Mouse (Mus musculus) embryo, embryonic 10 days (tissue): Measurements from ENCODE around the gene Foxk1.

Source experiments
- DNase-seq: peaks from one replicate; pipeline ENCODE4 v3.0.0-alpha.2; 2015; ENCODE audit warnings: low spot score

The Foxk1 gene

GRCm38 (mm10) chr5:142387716-142388115 lies 13.6 kb upstream of the Foxk1 start:
- DNase-seq: peak; percentile 72

GRCm38 (mm10) chr5:142391691-142392090 lies 9.6 kb upstream of the Foxk1 start:
- no peak for DNase-seq

- no peak for DNase-seq
Measured at GRCm38 (mm10) chr5:142394602-142395252, 6.6 kb upstream of the Foxk1 start.

- no peak for DNase-seq
Measured at GRCm38 (mm10) chr5:142395909-142396308, 5.4 kb upstream of the Foxk1 start.

- peak; percentile 59 for DNase-seq
Measured at GRCm38 (mm10) chr5:142400181-142400883, 965 bp upstream of the Foxk1 start.

- DNase-seq: peak; percentile 52
Measured at GRCm38 (mm10) chr5:142401641-142402625, 636 bp downstream of the Foxk1 start.

GRCm38 (mm10) chr5:142403694-142404093 lies 2.4 kb downstream of the Foxk1 start:
- no peak for DNase-seq

- DNase-seq: no peak
Measured at GRCm38 (mm10) chr5:142404307-142404706, 3.0 kb downstream of the Foxk1 start.

- no peak for DNase-seq
Measured at GRCm38 (mm10) chr5:142405426-142405825, 4.1 kb downstream of the Foxk1 start.

GRCm38 (mm10) chr5:142406401-142406800 lies 5.1 kb downstream of the Foxk1 start:
- no peak for DNase-seq

GRCm38 (mm10) chr5:142406937-142407336 lies 5.6 kb downstream of the Foxk1 start:
- no peak for DNase-seq

GRCm38 (mm10) chr5:142407381-142407780 lies 6.1 kb downstream of the Foxk1 start:
- no peak for DNase-seq

GRCm38 (mm10) chr5:142409169-142409568 lies 7.9 kb downstream of the Foxk1 start:
- no peak for DNase-seq

- no peak for DNase-seq
Measured at GRCm38 (mm10) chr5:142410348-142410747, 9.1 kb downstream of the Foxk1 start.

GRCm38 (mm10) chr5:142412678-142413385 lies 11.5 kb downstream of the Foxk1 start:
- no peak for DNase-seq

GRCm38 (mm10) chr5:142413723-142414445 lies 12.6 kb downstream of the Foxk1 start:
- peak; percentile 54 for DNase-seq

GRCm38 (mm10) chr5:142415401-142415800 lies 14.1 kb downstream of the Foxk1 start:
- no peak for DNase-seq

GRCm38 (mm10) chr5:142416070-142416775 lies 14.9 kb downstream of the Foxk1 start:
- DNase-seq: peak; percentile 32

- no peak for DNase-seq
Measured at GRCm38 (mm10) chr5:142417104-142417503, 15.8 kb downstream of the Foxk1 start.

GRCm38 (mm10) chr5:142417876-142418275 lies 16.6 kb downstream of the Foxk1 start:
- DNase-seq: no peak
